Mouse (Mus musculus) heart, adult 11 months (tissue): Measurements from ENCODE around the gene Myo5a.
A peak's percentile ranks its signal among the peaks of the same experiment; 100 is the strongest.

Experiments used
- DNase-seq: peaks from one replicate; pipeline ENCODE4 v3.0.0; 2022

The Myo5a gene

GRCm38 (mm10) chr9:75072361-75072760 is 1.5 kb downstream of the Myo5a start:
- DNase-seq, result no peak

GRCm38 (mm10) chr9:75077191-75077590 is 6.4 kb downstream of the Myo5a start:
- peak; percentile 90 for DNase-seq

GRCm38 (mm10) chr9:75085242-75085824 is 14.5 kb downstream of the Myo5a start:
- peak; percentile 64 for DNase-seq

- peak; percentile 80 for DNase-seq
Measured at GRCm38 (mm10) chr9:75087823-75088222, 17.0 kb downstream of the Myo5a start.

- peak; percentile 92 for DNase-seq
Measured at GRCm38 (mm10) chr9:75089285-75089684, 18.5 kb downstream of the Myo5a start.

- DNase-seq, result no peak
Measured at GRCm38 (mm10) chr9:75092134-75092533, 21.3 kb downstream of the Myo5a start.

- peak; percentile 85 for DNase-seq
Measured at GRCm38 (mm10) chr9:75094762-75095161, 23.9 kb downstream of the Myo5a start.

- DNase-seq, result peak; percentile 40
Measured at GRCm38 (mm10) chr9:75098937-75099336, 28.1 kb downstream of the Myo5a start.

GRCm38 (mm10) chr9:75100157-75100781 is 29.5 kb downstream of the Myo5a start:
- DNase-seq, result peak; percentile 63

- DNase-seq, result peak; percentile 44
Measured at GRCm38 (mm10) chr9:75102131-75102530, 31.3 kb downstream of the Myo5a start.

- no peak for DNase-seq
Measured at GRCm38 (mm10) chr9:75116571-75117177, 45.9 kb downstream of the Myo5a start.

GRCm38 (mm10) chr9:75121126-75121525 is 50.3 kb downstream of the Myo5a start:
- peak; percentile 9 for DNase-seq

GRCm38 (mm10) chr9:75124201-75124721 is 53.4 kb downstream of the Myo5a start:
- DNase-seq, result peak; percentile 88

GRCm38 (mm10) chr9:75130553-75130952 is 59.7 kb downstream of the Myo5a start:
- no peak for DNase-seq

- DNase-seq, result no peak
Measured at GRCm38 (mm10) chr9:75146911-75147310, 76.1 kb downstream of the Myo5a start.

- DNase-seq, result peak; percentile 93
Measured at GRCm38 (mm10) chr9:75160525-75160924, 89.7 kb downstream of the Myo5a start.

- peak; percentile 90 for DNase-seq
Measured at GRCm38 (mm10) chr9:75163650-75164049, 92.8 kb downstream of the Myo5a start.

GRCm38 (mm10) chr9:75171721-75172120 is 100.9 kb downstream of the Myo5a start:
- DNase-seq, result no peak

- no peak for DNase-seq
Measured at GRCm38 (mm10) chr9:75187646-75188260, 116.9 kb downstream of the Myo5a start.

GRCm38 (mm10) chr9:75193858-75194257 is 123.0 kb downstream of the Myo5a start:
- peak; percentile 90 for DNase-seq

- DNase-seq, result peak; percentile 93
Measured at GRCm38 (mm10) chr9:75196335-75196734, 125.5 kb downstream of the Myo5a start.

GRCm38 (mm10) chr9:75197297-75197696 is 126.5 kb downstream of the Myo5a start:
- DNase-seq, result no peak

GRCm38 (mm10) chr9:75201506-75201905 is 130.7 kb downstream of the Myo5a start:
- no peak for DNase-seq

- DNase-seq, result no peak
Measured at GRCm38 (mm10) chr9:75202036-75202435, 131.2 kb downstream of the Myo5a start.
